Mouse (Mus musculus): ENCODE measurements at regions not wholly inside any gene's neighbourhood (a gene's known extent, or its start where the extent isn't known, plus 50 kb on each side); places are given as distances from the start of the nearest gene placed in this dataset.

DNA sequence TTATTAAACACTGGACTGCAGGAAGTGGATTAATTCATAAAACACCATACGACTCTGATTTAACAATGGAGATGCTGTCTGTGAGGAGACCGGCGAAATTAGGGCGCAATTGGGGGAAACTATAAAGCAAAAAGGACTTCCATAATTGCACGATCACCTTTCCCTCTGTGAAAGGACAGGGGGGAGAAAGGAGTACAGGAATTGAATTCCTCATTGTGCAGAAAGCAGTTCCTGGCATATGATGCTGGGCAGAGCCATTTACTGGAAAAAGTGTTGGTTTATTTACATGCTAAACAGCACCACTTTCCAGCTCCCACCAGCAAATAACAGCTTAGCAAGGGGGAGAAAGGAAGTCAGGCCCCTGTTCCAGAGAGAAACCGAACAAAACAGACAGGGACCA is 160.8 kb downstream of the Tex36 start:
- H3K9ac ChIP-seq (ENCODE audit: low read depth, poor library complexity, severe bottlenecking), result no peak overlapping the region
- TF ChIP-seq EP300 (IDR thresholded peaks at IDR 0.05; ENCODE audit: insufficient read depth, low read depth, low read length), result no peak
- no peak for TF ChIP-seq POLR2A (IDR thresholded peaks at IDR 0.05; ENCODE audit: insufficient read depth, low read length)
- TF ChIP-seq CTCF (IDR thresholded peaks at IDR 0.05; ENCODE audit: low read depth, low read length), result no peak
- H3K9me3 ChIP-seq (replicated peaks; ENCODE audit: control insufficient read depth, insufficient read depth, low read length, poor library complexity, severe bottlenecking), result no peaks in the 10 kb centered on the region; the same call in none of the 2 replicates
- peaks cover 3% of the 10 kb centered on the region for H3K4me1 ChIP-seq (ENCODE audit: control insufficient read depth, insufficient read depth, low read length)
- no peak overlapping the region for H3K4me3 ChIP-seq (ENCODE audit: low read depth, low read length)
- peak overlapping the region; percentile 59 for H3K27ac ChIP-seq (ENCODE audit: insufficient read depth, low read length)
- no peaks in the 10 kb centered on the region for H3K27me3 ChIP-seq (ENCODE audit: control insufficient read depth, insufficient read depth, low read length, poor library complexity, severe bottlenecking)
- H3K36me3 ChIP-seq (ENCODE audit: control insufficient read depth, insufficient read depth, low read length, poor library complexity, severe bottlenecking), result no peaks in the 10 kb centered on the region

DNA sequence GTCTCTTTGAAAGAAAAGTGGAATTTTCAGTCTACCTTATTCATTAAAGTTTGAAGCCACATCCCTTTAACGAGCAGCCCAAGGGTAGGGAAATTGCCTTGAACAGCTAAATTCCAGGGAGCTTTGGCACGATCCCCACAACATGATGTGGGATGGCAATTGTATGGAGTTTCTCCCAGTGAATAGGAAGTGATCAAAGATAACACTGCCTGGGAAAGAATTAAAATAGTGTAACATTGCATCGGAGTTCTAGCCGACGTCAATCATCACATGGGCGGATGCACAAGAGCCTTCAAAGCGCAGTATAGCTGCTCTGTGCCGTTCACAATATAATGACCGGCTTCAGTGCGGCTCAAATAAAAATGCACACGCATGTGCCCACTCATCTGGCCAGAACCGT is 161.2 kb downstream of the Tex36 start:
- Histone ChIP-seq H3K4me3 (ENCODE audit: low read depth, low read length) (no peak overlapping the region), H3K27ac (ENCODE audit: insufficient read depth, low read length) (peak overlapping the region; percentile 59; the same call in 1 of the 2 replicates), H3K36me3 (ENCODE audit: control insufficient read depth, insufficient read depth, low read length, poor library complexity, severe bottlenecking) (no peaks in the 10 kb centered on the region), H3K4me1 (ENCODE audit: control insufficient read depth, insufficient read depth, low read length) (peaks cover 3% of the 10 kb centered on the region), H3K27me3 (ENCODE audit: control insufficient read depth, insufficient read depth, low read length, poor library complexity, severe bottlenecking) (no peaks in the 10 kb centered on the region), H3K9ac (ENCODE audit: low read depth, poor library complexity, severe bottlenecking) (no peak overlapping the region), H3K9me3 (replicated peaks; ENCODE audit: control insufficient read depth, insufficient read depth, low read length, poor library complexity, severe bottlenecking) (no peaks in the 10 kb centered on the region; the same call in none of the 2 replicates)
- TF ChIP-seq CTCF (IDR thresholded peaks at IDR 0.05; ENCODE audit: low read depth, low read length), result no peak
- TF ChIP-seq POLR2A (IDR thresholded peaks at IDR 0.05; ENCODE audit: insufficient read depth, low read length), result no peak
- no peak for TF ChIP-seq EP300 (IDR thresholded peaks at IDR 0.05; ENCODE audit: insufficient read depth, low read depth, low read length)

DNA sequence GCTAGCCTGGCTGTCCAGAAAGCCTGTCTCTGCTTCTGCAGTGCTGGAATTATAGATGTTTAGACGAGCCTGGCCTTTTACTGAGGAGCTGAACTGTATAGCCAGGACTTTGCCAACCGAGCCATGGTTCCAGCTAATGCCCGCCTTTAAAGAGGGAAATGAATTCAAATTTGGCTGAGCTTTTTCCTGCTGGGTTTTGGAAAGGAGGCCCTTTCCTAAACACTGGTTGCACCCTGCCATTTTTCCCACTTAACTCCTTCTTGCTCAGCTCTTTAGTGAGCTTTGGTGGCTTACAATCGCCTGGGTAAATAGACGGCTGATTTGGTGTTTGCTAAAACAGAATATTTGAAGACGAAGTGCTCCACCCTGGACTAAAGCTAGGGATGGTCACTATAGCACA is 161.9 kb downstream of the Tex36 start:
- H3K9ac ChIP-seq (ENCODE audit: low read depth, poor library complexity, severe bottlenecking), result no peak overlapping the region
- H3K27me3 ChIP-seq (ENCODE audit: control insufficient read depth, insufficient read depth, low read length, poor library complexity, severe bottlenecking), result no peaks in the 10 kb centered on the region
- TF ChIP-seq CTCF (IDR thresholded peaks at IDR 0.05; ENCODE audit: low read depth, low read length) (no peak), EP300 (IDR thresholded peaks at IDR 0.05; ENCODE audit: insufficient read depth, low read depth, low read length) (no peak), POLR2A (IDR thresholded peaks at IDR 0.05; ENCODE audit: insufficient read depth, low read length) (no peak)
- no peaks in the 10 kb centered on the region for H3K36me3 ChIP-seq (ENCODE audit: control insufficient read depth, insufficient read depth, low read length, poor library complexity, severe bottlenecking)
- H3K9me3 ChIP-seq (replicated peaks; ENCODE audit: control insufficient read depth, insufficient read depth, low read length, poor library complexity, severe bottlenecking), result no peaks in the 10 kb centered on the region; the same call in none of the 2 replicates
- H3K4me1 ChIP-seq (ENCODE audit: control insufficient read depth, insufficient read depth, low read length), result peaks cover 3% of the 10 kb centered on the region
- no peak overlapping the region for H3K4me3 ChIP-seq (ENCODE audit: low read depth, low read length)
- no peak overlapping the region for H3K27ac ChIP-seq (ENCODE audit: insufficient read depth, low read length)

DNA sequence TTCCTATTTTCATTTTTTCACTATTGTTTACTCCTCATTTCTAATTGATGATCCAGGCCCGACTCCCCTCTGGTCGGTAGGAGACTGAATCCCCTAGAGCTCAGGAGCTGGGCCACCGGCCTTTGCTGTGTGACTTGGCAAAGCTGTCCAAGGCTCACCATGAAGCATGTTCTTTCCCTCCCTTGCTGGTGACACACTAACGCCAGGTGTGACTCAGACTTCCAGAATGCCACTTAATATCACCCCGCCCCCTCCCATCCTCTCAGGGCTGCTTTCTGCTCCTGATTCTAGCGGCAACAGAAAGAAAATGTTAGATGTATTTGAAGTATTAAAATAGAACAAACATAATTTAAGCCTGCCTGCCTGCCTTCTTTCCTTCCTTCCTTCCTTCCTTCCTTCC is 163.3 kb downstream of the Tex36 start:
- Histone ChIP-seq H3K27me3 (ENCODE audit: control insufficient read depth, insufficient read depth, low read length, poor library complexity, severe bottlenecking) (no peaks in the 10 kb centered on the region), H3K9ac (ENCODE audit: low read depth, poor library complexity, severe bottlenecking) (no peak overlapping the region), H3K27ac (ENCODE audit: insufficient read depth, low read length) (no peak overlapping the region), H3K4me3 (ENCODE audit: low read depth, low read length) (no peak overlapping the region), H3K9me3 (replicated peaks; ENCODE audit: control insufficient read depth, insufficient read depth, low read length, poor library complexity, severe bottlenecking) (no peaks in the 10 kb centered on the region; the same call in none of the 2 replicates), H3K36me3 (ENCODE audit: control insufficient read depth, insufficient read depth, low read length, poor library complexity, severe bottlenecking) (no peaks in the 10 kb centered on the region), H3K4me1 (ENCODE audit: control insufficient read depth, insufficient read depth, low read length) (peaks cover 3% of the 10 kb centered on the region)
- TF ChIP-seq CTCF (IDR thresholded peaks at IDR 0.05; ENCODE audit: low read depth, low read length) (no peak), POLR2A (IDR thresholded peaks at IDR 0.05; ENCODE audit: insufficient read depth, low read length) (no peak), EP300 (IDR thresholded peaks at IDR 0.05; ENCODE audit: insufficient read depth, low read depth, low read length) (no peak)

DNA sequence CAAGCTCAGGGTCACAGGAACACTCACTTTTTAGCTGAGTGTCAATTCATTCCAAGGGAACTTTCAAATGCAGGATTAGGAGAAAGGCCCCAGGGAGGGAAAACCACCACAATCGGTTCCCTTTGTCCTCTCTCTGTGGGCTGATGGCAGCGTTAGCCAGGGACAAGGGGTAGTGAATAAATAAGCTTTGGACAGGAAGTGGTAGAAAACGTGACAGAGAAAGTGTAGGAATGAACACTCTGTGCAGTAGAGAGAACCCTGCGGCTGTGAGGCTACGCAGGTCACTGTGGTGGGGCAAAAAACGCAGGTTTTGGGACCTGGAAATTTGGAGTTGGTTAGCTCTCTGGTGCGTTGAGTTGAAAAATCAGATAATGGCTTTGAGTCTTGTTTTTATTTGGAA is 164.1 kb downstream of the Tex36 start:
- H3K4me1 ChIP-seq (ENCODE audit: control insufficient read depth, insufficient read depth, low read length), result peaks cover 3% of the 10 kb centered on the region
- no peak overlapping the region for H3K9ac ChIP-seq (ENCODE audit: low read depth, poor library complexity, severe bottlenecking)
- no peak for TF ChIP-seq CTCF (IDR thresholded peaks at IDR 0.05; ENCODE audit: low read depth, low read length)
- no peak for TF ChIP-seq POLR2A (IDR thresholded peaks at IDR 0.05; ENCODE audit: insufficient read depth, low read length)
- peak; percentile 77; the same call in 1 of the 2 replicates for TF ChIP-seq EP300 (IDR thresholded peaks at IDR 0.05; ENCODE audit: insufficient read depth, low read depth, low read length)
- H3K27ac ChIP-seq (ENCODE audit: insufficient read depth, low read length), result peak overlapping the region; percentile 39; the same call in 1 of the 2 replicates
- H3K36me3 ChIP-seq (ENCODE audit: control insufficient read depth, insufficient read depth, low read length, poor library complexity, severe bottlenecking), result no peaks in the 10 kb centered on the region
- no peaks in the 10 kb centered on the region for H3K9me3 ChIP-seq (replicated peaks; ENCODE audit: control insufficient read depth, insufficient read depth, low read length, poor library complexity, severe bottlenecking)
- H3K27me3 ChIP-seq (ENCODE audit: control insufficient read depth, insufficient read depth, low read length, poor library complexity, severe bottlenecking), result no peaks in the 10 kb centered on the region
- no peak overlapping the region for H3K4me3 ChIP-seq (ENCODE audit: low read depth, low read length)

DNA sequence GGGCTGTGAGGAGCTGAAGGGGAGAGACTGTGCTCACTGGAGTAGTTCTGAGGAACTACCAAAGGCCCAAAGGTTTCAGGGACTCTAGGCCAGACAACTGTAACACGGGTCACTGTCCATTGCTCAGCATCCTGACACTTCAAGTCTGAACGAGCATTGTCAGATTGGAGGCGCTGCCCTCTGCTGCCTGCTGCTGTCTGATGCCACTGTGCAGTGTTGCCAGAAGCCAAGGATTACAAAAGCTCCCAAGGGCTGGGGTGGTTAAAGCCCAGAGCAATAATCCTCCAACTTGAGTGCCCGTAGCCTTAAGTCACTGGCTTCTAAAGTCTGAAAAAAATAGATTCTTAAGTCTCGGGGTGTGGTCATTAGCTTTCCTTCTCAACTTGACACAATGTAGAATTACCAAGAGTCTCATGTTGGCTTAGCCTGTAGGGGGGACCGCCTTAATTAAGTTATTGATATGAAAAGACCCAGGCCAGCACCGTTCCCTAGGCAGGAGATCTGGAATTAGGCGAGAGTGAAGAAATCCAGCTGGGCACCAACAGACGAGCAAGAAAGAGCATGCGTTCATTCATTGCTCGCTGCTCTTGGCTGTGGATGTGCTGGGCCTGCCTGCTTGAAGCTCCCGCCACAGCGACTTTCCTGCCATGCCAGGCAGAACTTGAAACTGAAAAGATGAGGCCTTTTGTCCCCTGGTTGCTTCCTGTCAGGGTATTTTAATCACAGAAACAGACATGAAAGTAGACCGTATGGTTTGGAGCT is 166.2 kb downstream of the Tex36 start:
- TF ChIP-seq POLR2A (IDR thresholded peaks at IDR 0.05; ENCODE audit: insufficient read depth, low read length), result no peak
- peak; percentile 29 for TF ChIP-seq CTCF (IDR thresholded peaks at IDR 0.05; ENCODE audit: low read depth, low read length)
- no peaks in the 10 kb centered on the region for H3K27me3 ChIP-seq (ENCODE audit: control insufficient read depth, insufficient read depth, low read length, poor library complexity, severe bottlenecking)
- H3K36me3 ChIP-seq (ENCODE audit: control insufficient read depth, insufficient read depth, low read length, poor library complexity, severe bottlenecking), result no peaks in the 10 kb centered on the region
- H3K4me1 ChIP-seq (ENCODE audit: control insufficient read depth, insufficient read depth, low read length), result peaks cover 3% of the 10 kb centered on the region
- H3K9me3 ChIP-seq (replicated peaks; ENCODE audit: control insufficient read depth, insufficient read depth, low read length, poor library complexity, severe bottlenecking), result no peaks in the 10 kb centered on the region
- H3K4me3 ChIP-seq (ENCODE audit: low read depth, low read length), result no peak overlapping the region
- H3K27ac ChIP-seq (ENCODE audit: insufficient read depth, low read length), result no peak overlapping the region
- no peak overlapping the region for H3K9ac ChIP-seq (ENCODE audit: low read depth, poor library complexity, severe bottlenecking)
